Mouse (Mus musculus): ENCODE data around the gene Rbp3. TPM values are rescaled to one million over a fixed set of nuclear protein-coding genes. Genes with fewer than 3 reads are reported as not detected.

The Rbp3 gene
- polyA plus RNA-seq, 1 experiment from 2014 or later, result not detected

DNA sequence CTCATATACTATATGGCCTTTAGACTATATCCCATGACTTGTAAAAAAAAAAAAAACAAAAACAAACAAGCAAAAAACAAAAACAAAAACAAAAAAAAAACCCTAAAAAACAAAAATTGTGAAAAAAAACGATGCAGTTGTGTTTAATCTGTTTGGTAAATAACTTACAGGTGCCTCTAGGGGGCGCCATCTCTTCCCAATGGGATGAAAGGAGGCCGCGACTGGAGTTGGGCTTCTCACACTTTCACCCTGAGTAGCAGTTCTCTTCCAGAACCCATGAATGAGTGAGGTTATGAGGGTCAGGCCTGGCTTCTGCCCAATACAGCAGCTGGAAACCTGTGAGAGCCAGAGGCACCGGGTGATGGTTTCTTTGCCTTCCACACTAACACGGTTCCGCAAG lies 11.9 kb downstream of the Rbp3 start:
- 76% methylated on average over 7 of the region's 7 CpGs for WGBS

DNA sequence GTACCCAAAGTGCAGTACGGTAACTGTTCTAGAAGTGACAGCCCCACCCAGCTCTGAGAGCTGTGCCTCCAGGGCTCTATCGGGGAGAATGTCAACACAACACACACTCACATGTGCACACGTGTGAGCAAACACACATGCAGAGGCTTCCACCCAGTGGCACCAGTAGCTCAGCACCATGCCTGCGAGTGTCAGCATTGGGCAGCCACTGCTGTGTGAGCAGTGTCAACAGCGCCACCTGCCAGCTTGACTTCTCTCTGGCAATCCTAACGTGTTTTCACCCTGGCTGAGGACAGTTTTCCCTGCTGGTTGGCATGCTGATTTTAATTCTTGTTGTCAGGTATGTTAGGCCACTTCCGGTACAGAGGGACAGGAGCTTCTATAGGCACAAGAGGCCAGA lies 18.9 kb downstream of the Rbp3 start:
- 50% methylated on average over 7 of the region's 7 CpGs for WGBS
- H3K9me3 ChIP-seq (ENCODE audit: low read length), result no peaks in the 10 kb centered on the region
- H3K36me3 ChIP-seq (ENCODE audit: insufficient read depth, low read length), result no peaks in the 10 kb centered on the region
- H3K27me3 ChIP-seq (ENCODE audit: insufficient read depth, low read length), result peaks cover 8% of the 10 kb centered on the region; the same call in 1 of the 2 replicates
- no peak overlapping the region for H3K9ac ChIP-seq (replicated peaks; ENCODE audit: low read length)
- H3K4me3 ChIP-seq (ENCODE audit: low read length), result no peak overlapping the region
- H3K4me1 ChIP-seq (ENCODE audit: insufficient read depth, low read length), result no peaks in the 10 kb centered on the region
- no peak overlapping the region for H3K4me2 ChIP-seq (replicated peaks; ENCODE audit: low read depth, low read length)
- no peak overlapping the region for H3K27ac ChIP-seq (ENCODE audit: low read length)
- no peak for ATAC-seq (ENCODE audit: low FRiP score, low TSS enrichment)

More for the DNA sequence above, 11.9 kb downstream of the Rbp3 start:
- Histone ChIP-seq H3K36me3 (ENCODE audit: insufficient read depth, low read length) (no peaks in the 10 kb centered on the region), H3K4me3 (ENCODE audit: low read length) (no peak overlapping the region), H3K9ac (replicated peaks; ENCODE audit: low read length) (no peak overlapping the region), H3K4me1 (ENCODE audit: insufficient read depth, low read length) (no peaks in the 10 kb centered on the region), H3K4me2 (replicated peaks; ENCODE audit: low read depth, low read length) (no peak overlapping the region), H3K27me3 (ENCODE audit: insufficient read depth, low read length) (no peaks in the 10 kb centered on the region), H3K9me3 (ENCODE audit: low read length) (no peaks in the 10 kb centered on the region), H3K27ac (ENCODE audit: low read length) (no peak overlapping the region)
- ATAC-seq (ENCODE audit: low FRiP score, low TSS enrichment), result no peak

DNA sequence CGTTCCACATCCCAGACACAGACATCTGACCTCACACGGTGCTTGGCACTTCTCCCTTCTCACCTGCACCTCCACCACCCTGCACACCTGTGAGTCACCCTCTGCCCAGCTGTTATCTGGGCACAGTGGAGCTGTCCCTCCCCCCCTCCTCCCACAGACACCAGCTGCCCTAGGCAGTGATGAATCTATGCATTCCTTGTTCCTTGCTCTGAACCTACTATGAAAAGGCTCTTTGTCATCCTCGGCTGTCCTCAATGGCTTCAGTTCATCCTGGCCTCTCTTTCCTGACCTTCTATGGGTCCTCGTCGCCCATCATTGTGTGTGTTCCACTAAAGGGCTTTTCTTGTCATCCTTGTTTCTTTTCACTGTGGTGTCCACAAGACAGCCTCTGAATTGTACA lies 20.9 kb downstream of the Rbp3 start:
- Histone ChIP-seq H3K4me1 (ENCODE audit: insufficient read depth, low read length) (no peaks in the 10 kb centered on the region), H3K9me3 (ENCODE audit: low read length) (no peaks in the 10 kb centered on the region), H3K27me3 (ENCODE audit: insufficient read depth, low read length) (peaks cover 8% of the 10 kb centered on the region; the same call in 1 of the 2 replicates), H3K4me2 (replicated peaks; ENCODE audit: low read depth, low read length) (no peak overlapping the region), H3K36me3 (ENCODE audit: insufficient read depth, low read length) (no peaks in the 10 kb centered on the region), H3K9ac (replicated peaks; ENCODE audit: low read length) (no peak overlapping the region), H3K27ac (ENCODE audit: low read length) (no peak overlapping the region), H3K4me3 (ENCODE audit: low read length) (no peak overlapping the region)
- no peak for ATAC-seq (ENCODE audit: low FRiP score, low TSS enrichment)
- WGBS, result 75% methylated on average over 5 of the region's 5 CpGs

DNA sequence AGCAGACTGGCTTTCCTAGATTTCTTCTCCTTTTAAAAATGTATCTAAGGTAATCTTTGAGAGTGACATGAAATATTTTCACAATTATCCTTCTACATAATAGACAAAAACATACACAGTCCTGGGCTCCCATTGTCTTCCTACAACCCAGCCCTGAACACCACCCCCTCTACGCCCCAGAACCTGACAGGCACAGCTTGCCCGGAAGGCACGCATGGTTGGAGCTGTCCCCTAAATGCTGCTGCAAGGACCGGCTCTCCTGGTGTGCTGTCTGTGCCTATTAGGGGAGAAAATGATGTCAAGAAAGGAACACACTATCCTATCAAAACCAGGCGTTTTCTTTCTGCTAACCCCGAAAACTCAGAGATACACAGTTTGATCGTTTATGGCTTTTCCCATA lies 23.9 kb downstream of the Rbp3 start:
- 41% methylated on average over 7 of the region's 7 CpGs for WGBS
- H3K4me2 ChIP-seq (replicated peaks; ENCODE audit: low read depth, low read length), result no peak overlapping the region
- no peak for ATAC-seq (ENCODE audit: low FRiP score, low TSS enrichment)
- H3K4me3 ChIP-seq (ENCODE audit: low read length), result no peak overlapping the region
- no peaks in the 10 kb centered on the region for H3K9me3 ChIP-seq (ENCODE audit: low read length)
- no peak overlapping the region for H3K27ac ChIP-seq (ENCODE audit: low read length)
- no peaks in the 10 kb centered on the region for H3K36me3 ChIP-seq (ENCODE audit: insufficient read depth, low read length)
- H3K9ac ChIP-seq (replicated peaks; ENCODE audit: low read length), result no peak overlapping the region
- H3K27me3 ChIP-seq (ENCODE audit: insufficient read depth, low read length), result peaks cover 8% of the 10 kb centered on the region; the same call in 1 of the 2 replicates
- H3K4me1 ChIP-seq (ENCODE audit: insufficient read depth, low read length), result no peaks in the 10 kb centered on the region

DNA sequence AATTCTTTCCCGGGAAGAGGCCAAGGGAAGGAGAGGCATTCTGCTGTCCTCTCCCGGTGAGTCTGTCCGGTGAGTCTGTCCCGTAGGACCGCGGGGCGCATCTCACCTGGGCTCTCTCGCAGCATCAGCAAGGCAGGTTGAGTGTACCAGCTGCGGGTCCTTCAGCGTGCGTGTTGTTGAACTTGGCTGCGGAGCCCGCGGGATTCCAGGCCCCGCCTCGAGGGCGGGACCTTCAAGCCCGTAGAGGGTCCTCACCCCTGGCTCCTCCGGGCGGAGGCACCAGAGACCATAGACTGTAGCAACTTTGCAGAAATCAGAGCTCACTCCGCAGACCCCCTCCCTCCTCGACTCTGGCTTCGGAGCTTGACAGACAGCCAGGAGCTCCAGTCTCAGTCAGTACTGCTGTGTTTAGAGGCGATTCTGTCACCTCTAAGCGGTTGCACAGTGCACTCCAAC lies 24.8 kb downstream of the Rbp3 start, which contains the start of gene Zfp488:
Zfp488 (minus strand) TSS at position 161 of the 456 bp plus-strand sequence.
- H3K4me2 ChIP-seq (replicated peaks; ENCODE audit: low read depth, low read length), result peak within 1 kb of the TSS; percentile 65
- WGBS, result 2% methylated on average over 25 of the region's 25 CpGs
- H3K9me3 ChIP-seq (ENCODE audit: low read length), result no peaks in the 10 kb centered on the region
- H3K27ac ChIP-seq (ENCODE audit: low read length), result no peak within 1 kb of the TSS
- H3K9ac ChIP-seq (replicated peaks; ENCODE audit: low read length), result peak within 1 kb of the TSS; percentile 28
- peak within 1 kb of the TSS; percentile 47 for H3K4me3 ChIP-seq (ENCODE audit: low read length)
- H3K36me3 ChIP-seq (ENCODE audit: insufficient read depth, low read length), result no peaks in the 10 kb centered on the region
- no peaks in the 10 kb centered on the region for H3K4me1 ChIP-seq (ENCODE audit: insufficient read depth, low read length)
- H3K27me3 ChIP-seq (ENCODE audit: insufficient read depth, low read length), result peaks cover 8% of the 10 kb centered on the region; the same call in 1 of the 2 replicates
- peak; percentile 67; the same call in 1 of the 2 replicates for ATAC-seq (ENCODE audit: low FRiP score, low TSS enrichment)

DNA sequence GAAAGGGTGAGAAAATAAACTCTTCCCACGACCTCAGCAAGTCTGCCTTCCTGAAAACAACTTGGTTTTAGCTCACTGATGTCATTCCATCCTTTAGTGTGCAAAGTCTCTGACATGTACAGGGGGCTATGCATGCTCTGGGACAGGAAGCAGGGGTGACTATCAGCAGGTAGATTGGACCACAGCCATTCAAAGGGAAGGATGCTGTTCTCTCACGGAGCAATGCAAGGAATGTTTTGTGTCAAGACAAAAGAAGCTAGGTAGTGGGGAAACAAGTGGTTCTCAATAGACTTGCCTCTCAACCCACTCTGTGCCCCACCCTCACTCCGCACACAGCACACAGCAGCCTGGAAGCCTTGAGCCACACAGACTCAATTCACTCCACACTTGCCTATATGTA lies 35.4 kb downstream of the Rbp3 start:
- no peaks in the 10 kb centered on the region for H3K27me3 ChIP-seq (ENCODE audit: insufficient read depth, low read length)
- WGBS, result 55% methylated on average over 3 of the region's 3 CpGs
- no peaks in the 10 kb centered on the region for H3K4me1 ChIP-seq (ENCODE audit: insufficient read depth, low read length)
- H3K27ac ChIP-seq (ENCODE audit: low read length), result no peak overlapping the region
- H3K36me3 ChIP-seq (ENCODE audit: insufficient read depth, low read length), result no peaks in the 10 kb centered on the region
- H3K4me3 ChIP-seq (ENCODE audit: low read length), result no peak overlapping the region
- H3K9ac ChIP-seq (replicated peaks; ENCODE audit: low read length), result no peak overlapping the region
- H3K9me3 ChIP-seq (ENCODE audit: low read length), result no peaks in the 10 kb centered on the region
- no peak for ATAC-seq (ENCODE audit: low FRiP score, low TSS enrichment)
- no peak overlapping the region for H3K4me2 ChIP-seq (replicated peaks; ENCODE audit: low read depth, low read length)

DNA sequence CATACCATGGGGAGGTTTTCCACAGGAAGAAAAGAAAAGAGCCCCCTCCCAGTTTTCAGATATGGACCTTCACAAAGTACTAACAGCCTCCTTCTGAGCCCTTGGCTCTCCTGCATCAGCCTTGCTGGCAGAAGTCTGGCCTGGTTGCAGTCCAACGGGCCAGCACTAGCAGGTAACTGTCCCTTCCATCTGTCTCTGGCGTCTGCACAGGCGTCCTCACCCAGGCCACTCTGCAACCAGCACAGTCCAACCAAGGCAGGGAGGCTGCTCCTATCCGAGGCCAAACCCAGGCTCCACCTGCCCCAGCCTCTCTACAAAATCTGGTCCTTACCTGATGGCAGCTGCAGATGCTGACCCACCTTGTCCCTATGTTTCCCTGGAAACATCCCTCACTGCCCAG lies 38.2 kb downstream of the Rbp3 start:
- Histone ChIP-seq H3K36me3 (ENCODE audit: insufficient read depth, low read length) (no peaks in the 10 kb centered on the region), H3K9me3 (ENCODE audit: low read length) (no peaks in the 10 kb centered on the region), H3K27me3 (ENCODE audit: insufficient read depth, low read length) (no peaks in the 10 kb centered on the region), H3K4me2 (replicated peaks; ENCODE audit: low read depth, low read length) (no peak overlapping the region), H3K4me1 (ENCODE audit: insufficient read depth, low read length) (no peaks in the 10 kb centered on the region), H3K4me3 (ENCODE audit: low read length) (no peak overlapping the region), H3K27ac (ENCODE audit: low read length) (no peak overlapping the region), H3K9ac (replicated peaks; ENCODE audit: low read length) (no peak overlapping the region)
- WGBS, result 70% methylated on average over 4 of the region's 4 CpGs
- ATAC-seq (ENCODE audit: low FRiP score, low TSS enrichment), result no peak

DNA sequence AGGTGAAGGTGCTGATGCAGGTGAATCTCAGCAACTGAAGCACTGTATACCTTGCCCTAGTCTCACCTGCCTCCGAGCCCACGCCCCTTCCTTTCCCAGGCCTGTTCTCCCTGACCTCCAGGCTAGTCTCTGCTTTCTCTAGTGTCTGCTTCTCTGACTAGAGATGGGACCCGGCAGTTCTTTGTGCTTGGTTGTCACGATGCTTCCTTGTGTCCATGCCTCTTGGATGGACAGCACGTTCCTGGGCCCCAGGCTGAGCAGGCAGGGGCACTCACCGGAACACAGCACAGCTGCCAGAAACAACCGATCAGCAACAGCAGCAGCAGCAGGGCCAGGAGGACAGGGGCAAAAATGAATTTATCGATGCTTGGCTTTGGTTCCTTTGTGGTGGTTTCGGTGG lies 39.2 kb downstream of the Rbp3 start:
- no peaks in the 10 kb centered on the region for H3K9me3 ChIP-seq (ENCODE audit: low read length)
- H3K27ac ChIP-seq (ENCODE audit: low read length), result no peak overlapping the region
- H3K4me1 ChIP-seq (ENCODE audit: insufficient read depth, low read length), result no peaks in the 10 kb centered on the region
- H3K36me3 ChIP-seq (ENCODE audit: insufficient read depth, low read length), result no peaks in the 10 kb centered on the region
- 90% methylated on average over 9 of the region's 9 CpGs for WGBS
- no peak for ATAC-seq (ENCODE audit: low FRiP score, low TSS enrichment)
- no peak overlapping the region for H3K9ac ChIP-seq (replicated peaks; ENCODE audit: low read length)
- H3K27me3 ChIP-seq (ENCODE audit: insufficient read depth, low read length), result no peaks in the 10 kb centered on the region
- H3K4me3 ChIP-seq (ENCODE audit: low read length), result no peak overlapping the region
- H3K4me2 ChIP-seq (replicated peaks; ENCODE audit: low read depth, low read length), result no peak overlapping the region

DNA sequence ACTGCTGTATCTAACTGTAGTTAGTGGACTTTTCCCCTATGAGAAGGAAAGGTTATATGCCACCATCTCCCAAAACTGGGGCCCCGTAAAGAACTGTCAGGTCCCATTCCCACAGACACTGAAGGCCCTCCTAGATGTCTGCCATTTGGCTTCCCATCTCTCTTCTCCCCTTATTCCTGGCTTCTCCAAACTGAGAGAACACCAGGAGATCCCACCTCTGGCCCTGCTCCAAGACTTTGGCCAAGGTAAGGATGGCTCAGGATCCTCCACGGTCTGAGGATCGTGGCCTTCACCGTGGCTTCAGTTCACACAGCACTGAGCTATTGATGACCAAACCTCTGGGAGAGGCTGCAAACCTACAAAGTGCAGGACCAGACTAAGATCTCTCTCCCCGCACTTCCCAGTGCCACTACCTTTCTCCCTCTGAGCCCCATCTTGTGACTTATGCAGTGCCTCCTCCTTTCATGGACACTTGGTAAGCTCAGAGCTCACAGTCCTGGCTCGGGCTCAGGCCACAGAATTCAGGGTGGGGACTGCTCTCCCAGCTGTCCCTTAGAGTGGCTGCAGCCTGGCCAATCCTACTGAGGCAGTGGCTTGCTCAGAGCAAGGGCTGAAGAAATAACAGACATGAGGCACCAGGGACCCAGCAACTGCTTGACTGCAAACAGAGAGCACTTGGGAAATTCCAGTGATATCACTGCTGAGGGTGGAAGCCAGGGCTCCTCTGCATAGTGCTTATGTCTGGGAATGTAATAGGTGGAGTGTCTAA lies 39.9 kb downstream of the Rbp3 start:
- WGBS, result 85% methylated on average over 6 of the region's 6 CpGs
- H3K4me2 ChIP-seq (replicated peaks; ENCODE audit: low read depth, low read length), result no peak overlapping the region
- no peak overlapping the region for H3K4me3 ChIP-seq (ENCODE audit: low read length)
- H3K27ac ChIP-seq (ENCODE audit: low read length), result no peak overlapping the region
- no peak for ATAC-seq (ENCODE audit: low FRiP score, low TSS enrichment)
- H3K9ac ChIP-seq (replicated peaks; ENCODE audit: low read length), result no peak overlapping the region
- H3K4me1 ChIP-seq (ENCODE audit: insufficient read depth, low read length), result no peaks in the 10 kb centered on the region
- H3K9me3 ChIP-seq (ENCODE audit: low read length), result no peaks in the 10 kb centered on the region
- no peaks in the 10 kb centered on the region for H3K27me3 ChIP-seq (ENCODE audit: insufficient read depth, low read length)
- H3K36me3 ChIP-seq (ENCODE audit: insufficient read depth, low read length), result no peaks in the 10 kb centered on the region

DNA sequence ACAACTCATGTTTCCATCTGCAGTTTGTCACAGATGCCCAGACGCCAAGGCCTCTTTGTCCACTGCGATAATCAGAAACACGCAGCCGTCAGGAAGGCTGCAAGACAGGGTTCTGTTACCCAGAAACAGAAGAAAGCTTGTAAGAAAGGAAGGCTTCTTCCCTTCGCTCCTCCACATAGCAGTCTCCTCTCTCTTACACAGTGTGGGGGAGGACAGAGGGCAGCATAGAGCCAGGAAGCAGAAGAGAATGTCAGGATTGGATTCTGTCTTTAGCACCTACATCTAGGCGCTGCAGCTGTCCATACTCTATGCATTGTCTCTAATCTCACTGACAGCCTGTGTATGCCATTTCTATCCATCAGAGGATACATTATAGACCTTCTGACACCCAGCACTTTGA lies 43.6 kb downstream of the Rbp3 start:
- Histone ChIP-seq H3K36me3 (ENCODE audit: insufficient read depth, low read length) (no peaks in the 10 kb centered on the region), H3K4me1 (ENCODE audit: insufficient read depth, low read length) (no peaks in the 10 kb centered on the region)

More for the DNA sequence above, 43.6 kb downstream of the Rbp3 start:
- Histone ChIP-seq H3K9me3 (ENCODE audit: low read length) (no peaks in the 10 kb centered on the region), H3K27ac (ENCODE audit: low read length) (no peak overlapping the region), H3K9ac (replicated peaks; ENCODE audit: low read length) (no peak overlapping the region), H3K27me3 (ENCODE audit: insufficient read depth, low read length) (no peaks in the 10 kb centered on the region), H3K4me3 (ENCODE audit: low read length) (no peak overlapping the region), H3K4me2 (replicated peaks; ENCODE audit: low read depth, low read length) (no peak overlapping the region)
- no peak for ATAC-seq (ENCODE audit: low FRiP score, low TSS enrichment)
- WGBS, result 38% methylated on average over 6 of the region's 6 CpGs
